16 mouse cellular contexts compared by ENCODE assay signal in the genomic region with DNA sequence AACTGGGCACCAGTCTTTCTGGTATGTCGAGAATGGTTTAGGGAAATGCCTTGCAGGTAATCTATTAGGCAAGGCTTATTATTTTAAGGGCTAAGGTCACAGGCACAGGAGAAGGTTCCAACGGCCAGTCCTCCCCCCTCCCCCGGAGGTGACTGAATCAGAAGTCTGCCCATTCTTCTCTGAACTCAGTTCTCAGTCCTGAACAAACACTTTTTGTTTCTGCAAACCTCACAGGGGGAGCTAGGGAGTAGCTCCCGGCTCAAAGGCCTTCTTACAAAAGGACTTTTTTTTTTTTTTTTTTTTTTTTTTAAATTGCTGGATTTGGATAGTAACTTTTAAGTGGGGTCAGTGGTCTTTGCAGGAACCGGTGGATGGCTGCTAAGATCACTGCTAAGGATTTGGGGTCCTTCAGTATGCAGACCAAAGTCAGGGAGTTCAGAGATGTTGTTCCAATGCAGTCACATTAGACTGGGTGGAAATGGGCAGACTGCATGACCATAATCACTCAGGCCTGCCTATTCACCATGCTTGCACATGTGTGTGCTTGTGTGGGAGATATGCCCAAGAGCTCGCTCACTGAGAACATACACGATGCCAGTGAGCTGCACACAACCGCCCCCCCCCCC.
A peak's percentile ranks its signal among the peaks of the same experiment; 100 is the strongest.
DNase-seq lines count a peak whose midpoint lies in the region; ATAC-seq and TF ChIP-seq lines count a peak whose summit lies in the region.
"Had no signal": no experiment of that assay in that cellular context is flagged by ENCODE, and none has a peak within 500 bp of the region (broad histone marks: within the 10 kb centered on the region; RNA-seq: fewer than 3 reads in every experiment).

No protein-coding gene starts in this region.

- TF ChIP-seq RAD21 in MEL (IDR thresholded peaks at IDR 0.05; ENCODE audit: low read depth, low read length): no peak

- H3K79me2 ChIP-seq in MEL (ENCODE audit: control insufficient read depth, insufficient read depth, low read length, poor library complexity): no peaks in the 10 kb centered on the region

- no peak overlapping the region for H3K4me2 ChIP-seq in embryonic facial prominence, embryonic 11.5 days (ENCODE audit: low read depth, low read length)
- no peak overlapping the region for H3K4me2 ChIP-seq in hindbrain, postnatal 0 days (ENCODE audit: low read depth, low read length)
- H3K4me2 ChIP-seq: kidney, embryonic 15.5 days; liver, embryonic 13.5 days had no signal

- no peak for TF ChIP-seq POLR2A in kidney, adult 2 months (IDR thresholded peaks at IDR 0.05; ENCODE audit: low read depth, low read length)
- TF ChIP-seq POLR2A in MEL (IDR thresholded peaks at IDR 0.05; ENCODE audit: control insufficient read depth in 1 of 2, insufficient read depth in 1 of 2, low read depth in 1 of 2, low read length in 2 of 2, poor library complexity in 1 of 2): no peak

- no peak for ATAC-seq in embryonic facial prominence, embryonic 11.5 days (replicated peaks; ENCODE audit: insufficient number of reproducible peaks, low FRiP score, low TSS enrichment, low read depth)
- ATAC-seq in hindbrain, postnatal 0 days: no peak

- peak; percentile 2 for DNase-seq in kidney, adult 2 months
- no peak for DNase-seq in kidney, adult 8-10 months
- peak; percentile 3 for DNase-seq in MEL (ENCODE audit: low read depth, low spot score)
- peak; percentile 62 for DNase-seq in embryonic facial prominence, embryonic 11.5 days (ENCODE audit: low spot score)
- DNase-seq in hindbrain, postnatal 0 days (ENCODE audit: low spot score): peak; percentile 28
- no peak for DNase-seq in heart, adult 18-20 months
- no peak for DNase-seq in right cerebral cortex, adult 18-20 months
- no peak for DNase-seq in lung, postnatal 10 days
- DNase-seq: adrenal gland, postnatal 25 days; cerebellum, adult 8-10 months; gastrocnemius, postnatal 36 days; layer of hippocampus, postnatal 36 days; liver, embryonic 13.5 days; right cerebral cortex, postnatal 4 days had no signal

- no peak overlapping the region for H3K4me3 ChIP-seq in kidney, adult 2 months (ENCODE audit: insufficient read depth, low read depth, low read length)
- no peak overlapping the region for H3K4me3 ChIP-seq in MEL (ENCODE audit: control insufficient read depth in 1 of 2, insufficient read depth in 1 of 2, low read depth in 2 of 2, low read length in 2 of 2)
- no peak overlapping the region for H3K4me3 ChIP-seq in embryonic facial prominence, embryonic 11.5 days (ENCODE audit: low read depth, low read length)
- no peak overlapping the region for H3K4me3 ChIP-seq in hindbrain, postnatal 0 days (ENCODE audit: low read length)
- H3K4me3 ChIP-seq: kidney, embryonic 15.5 days; liver, embryonic 13.5 days; neural tube, embryonic 12.5 days had no signal

- WGBS in kidney, adult 2 months: 19% methylated on average over 8 of the region's 8 CpGs
- WGBS in embryonic facial prominence, embryonic 11.5 days: 14% methylated on average over 8 of the region's 8 CpGs
- WGBS in hindbrain, postnatal 0 days: 23% methylated on average over 8 of the region's 8 CpGs

- no peak overlapping the region for H3K9ac ChIP-seq in MEL (ENCODE audit: control insufficient read depth, low read depth, low read length, poor library complexity, severe bottlenecking)
- H3K9ac ChIP-seq in embryonic facial prominence, embryonic 11.5 days (replicated peaks; ENCODE audit: low read length): no peak overlapping the region
- H3K9ac ChIP-seq in hindbrain, postnatal 0 days (replicated peaks; ENCODE audit: low read length): no peak overlapping the region
- H3K9ac ChIP-seq: kidney, embryonic 15.5 days; liver, embryonic 13.5 days; neural tube, embryonic 12.5 days had no signal

- H3K36me3 ChIP-seq in kidney, adult 2 months (ENCODE audit: control insufficient read depth, insufficient read depth, low read length): no peaks in the 10 kb centered on the region
- no peaks in the 10 kb centered on the region for H3K36me3 ChIP-seq in MEL (ENCODE audit: control insufficient read depth in 1 of 2, insufficient read depth in 2 of 2, low read length in 2 of 2)
- no peaks in the 10 kb centered on the region for H3K36me3 ChIP-seq in embryonic facial prominence, embryonic 11.5 days (replicated peaks; ENCODE audit: control insufficient read depth, insufficient read depth, low read depth, low read length)
- no peaks in the 10 kb centered on the region for H3K36me3 ChIP-seq in hindbrain, postnatal 0 days (ENCODE audit: insufficient read depth, low read length)
- H3K36me3 ChIP-seq: kidney, embryonic 15.5 days; liver, embryonic 13.5 days; neural tube, embryonic 12.5 days had no signal

- no peaks in the 10 kb centered on the region for H3K9me3 ChIP-seq in MEL (replicated peaks; ENCODE audit: insufficient read depth, low read length)
- no peaks in the 10 kb centered on the region for H3K9me3 ChIP-seq in embryonic facial prominence, embryonic 11.5 days (replicated peaks; ENCODE audit: control insufficient read depth, low read length)
- H3K9me3 ChIP-seq in hindbrain, postnatal 0 days (ENCODE audit: low read length): no peaks in the 10 kb centered on the region
- H3K9me3 ChIP-seq: kidney, embryonic 15.5 days; liver, embryonic 13.5 days; neural tube, embryonic 12.5 days had no signal

- H3K27me3 ChIP-seq in kidney, adult 2 months (replicated peaks; ENCODE audit: control insufficient read depth, insufficient read depth, low read length): no peaks in the 10 kb centered on the region
- H3K27me3 ChIP-seq in MEL (ENCODE audit: control insufficient read depth in 1 of 2, insufficient read depth in 2 of 2, low read length in 2 of 2): no peaks in the 10 kb centered on the region; a peak in 1 of 4 replicates
- H3K27me3 ChIP-seq in embryonic facial prominence, embryonic 11.5 days (ENCODE audit: control insufficient read depth, insufficient read depth, low read length): peaks cover 15% of the 10 kb centered on the region
- peaks cover 30% of the 10 kb centered on the region for H3K27me3 ChIP-seq in hindbrain, postnatal 0 days (ENCODE audit: insufficient read depth, low read length)
- H3K27me3 ChIP-seq: neural tube, embryonic 12.5 days had no signal

- TF ChIP-seq CTCF in kidney, adult 2 months (conservative IDR thresholded peaks at IDR 0.05; ENCODE audit: insufficient read depth, insufficient read length, low read depth, low read length): no peak
- TF ChIP-seq CTCF in MEL (IDR thresholded peaks at IDR 0.05 in 2 of 3, conservative IDR thresholded peaks at IDR 0.05 in 1 of 3; ENCODE audit: control insufficient read depth in 1 of 3, insufficient read depth in 1 of 3, low read depth in 2 of 3, low read length in 3 of 3, poor library complexity in 1 of 3, severe bottlenecking in 1 of 3): no peak
- no peak for TF ChIP-seq CTCF in hindbrain, postnatal 0 days (IDR thresholded peaks at IDR 0.05; ENCODE audit: low read depth)

- no peak overlapping the region for H3K27ac ChIP-seq in kidney, adult 2 months (ENCODE audit: insufficient read depth, low read depth, low read length)
- H3K27ac ChIP-seq in MEL (ENCODE audit: control insufficient read depth, low read depth, low read length): no peak overlapping the region
- no peak overlapping the region for H3K27ac ChIP-seq in embryonic facial prominence, embryonic 11.5 days (replicated peaks; ENCODE audit: low read depth, low read length)
- no peak overlapping the region for H3K27ac ChIP-seq in hindbrain, postnatal 0 days
- H3K27ac ChIP-seq: kidney, embryonic 15.5 days; liver, embryonic 13.5 days; neural tube, embryonic 12.5 days had no signal

- H3K4me1 ChIP-seq in kidney, adult 2 months (ENCODE audit: control insufficient read depth, insufficient read depth, low read length): no peaks in the 10 kb centered on the region
- H3K4me1 ChIP-seq in MEL (ENCODE audit: control insufficient read depth in 1 of 2, insufficient read depth in 2 of 2, low read length in 2 of 2): no peaks in the 10 kb centered on the region
- peaks cover 2% of the 10 kb centered on the region; the same call in 1 of the 2 replicates for H3K4me1 ChIP-seq in embryonic facial prominence, embryonic 11.5 days (ENCODE audit: control insufficient read depth, insufficient read depth, low read length)
- peaks cover 6% of the 10 kb centered on the region; the same call in 1 of the 2 replicates for H3K4me1 ChIP-seq in hindbrain, postnatal 0 days (ENCODE audit: insufficient read depth, low read length)

- TF ChIP-seq EP300 in MEL (IDR thresholded peaks at IDR 0.05; ENCODE audit: low read depth in 1 of 2, low read length in 2 of 2): no peak

TF ChIP-seq in MEL, 35 proteins besides CTCF, POLR2A, EP300 and RAD21:
- TF ChIP-seq SIN3A (IDR thresholded peaks at IDR 0.05; ENCODE audit: low read length) (no peak), MAX (IDR thresholded peaks at IDR 0.05; ENCODE audit: low read length) (no peak), SMC3 (IDR thresholded peaks at IDR 0.05; ENCODE audit: low read depth, low read length) (no peak), NELFE (IDR thresholded peaks at IDR 0.05; ENCODE audit: low read depth, low read length) (no peak), CHD2 (IDR thresholded peaks at IDR 0.05; ENCODE audit: low read length) (no peak), NRF1 (IDR thresholded peaks at IDR 0.05; ENCODE audit: insufficient read depth, low read depth, low read length, poor library complexity, severe bottlenecking) (no peak), ZNF384 (IDR thresholded peaks at IDR 0.05; ENCODE audit: low read depth, low read length) (no peak), MAFK (IDR thresholded peaks at IDR 0.05; ENCODE audit: borderline replicate concordance, low read depth, low read length) (no peak), ETS1 (IDR thresholded peaks at IDR 0.05; ENCODE audit: low read depth, low read length) (no peak), JUND (IDR thresholded peaks at IDR 0.05; ENCODE audit: low read depth, low read length) (no peak)

Comparison
In these comparisons a context has a peak if more than half of its experiments do, and no peak if none do; other contexts are left out.
1. DNase-seq: peak in kidney, adult 2 months (single experiment), MEL (single experiment), embryonic facial prominence, embryonic 11.5 days (single experiment) and hindbrain, postnatal 0 days (single experiment); none in kidney, adult 8-10 months (0 of 2), heart, adult 18-20 months (0 of 2), right cerebral cortex, adult 18-20 months (single experiment) and lung, postnatal 10 days (single experiment).